Mouse (Mus musculus) neural tube, embryonic 12.5 days (tissue): Measurements from ENCODE around the gene Als2. TPM values are rescaled to one million over a fixed set of nuclear protein-coding genes. Genes with fewer than 3 reads are reported as not detected.

Source experiments
- ATAC-seq: fragments of 200-750 bp; cut with Nextera tagmentation; 2 replicates; pipeline ENCODE4 v1.8.0; 2017; ENCODE audit warnings: low read depth, mild to moderate bottlenecking, moderate TSS enrichment, moderate library complexity; ENCODE audit not compliant: low FRiP score
- H3K27ac ChIP-seq: fragments of 300-500 bp; sonication (generic); 2 replicates; pipeline ENCODE4 v1.5.1; 2016
- H3K27me3 ChIP-seq: fragments of 300-500 bp; sonication (generic); replicated peaks from 2 replicates; pipeline ENCODE4 v1.6.1; 2016; ENCODE audit warnings: mild to moderate bottlenecking
- H3K36me3 ChIP-seq: fragments of 300-500 bp; sonication (generic); 2 replicates; pipeline ENCODE4 v1.6.1; 2016; ENCODE audit warnings: mild to moderate bottlenecking
- H3K4me1 ChIP-seq: fragments of 300-500 bp; sonication (generic); 2 replicates; pipeline ENCODE4 v1.6.1; 2016
- H3K4me2 ChIP-seq: fragments of 300-500 bp; sonication (generic); replicated peaks from 2 replicates; pipeline ENCODE4 v1.6.1; 2016; ENCODE audit warnings: mild to moderate bottlenecking
- H3K4me3 ChIP-seq: fragments of 300-500 bp; sonication (generic); 2 replicates; pipeline ENCODE4 v1.5.1; 2016
- H3K9ac ChIP-seq: fragments of 300-500 bp; sonication (generic); 2 replicates; pipeline ENCODE4 v1.6.1; 2016; ENCODE audit warnings: mild to moderate bottlenecking
- H3K9me3 ChIP-seq: fragments of 300-500 bp; sonication (generic); 2 replicates; pipeline ENCODE4 v1.6.1; 2016; ENCODE audit warnings: mild to moderate bottlenecking
- whole genome bisulfite sequencing: fragments of 180-500 bp; shearing (Covaris S2); methylation state at CpG from one replicate; pipeline ENCODE4 v1.1.7; 2016; 5-methylcytosine and 5-hydroxymethylcytosine counted together
- polyA plus RNA-seq: library from polyadenylated mRNA; unstranded; fragments of >200 nt; fragmentation: Nextera tagmentation; extraction: Ambion mirVana; gene quantifications from 2 replicates; pipeline ENCODE4 v1.2.1, GENCODE M21; 2016

The Als2 gene
- polyA plus RNA-seq, 1 experiment from 2014 or later, result 18.5 TPM

DNA sequence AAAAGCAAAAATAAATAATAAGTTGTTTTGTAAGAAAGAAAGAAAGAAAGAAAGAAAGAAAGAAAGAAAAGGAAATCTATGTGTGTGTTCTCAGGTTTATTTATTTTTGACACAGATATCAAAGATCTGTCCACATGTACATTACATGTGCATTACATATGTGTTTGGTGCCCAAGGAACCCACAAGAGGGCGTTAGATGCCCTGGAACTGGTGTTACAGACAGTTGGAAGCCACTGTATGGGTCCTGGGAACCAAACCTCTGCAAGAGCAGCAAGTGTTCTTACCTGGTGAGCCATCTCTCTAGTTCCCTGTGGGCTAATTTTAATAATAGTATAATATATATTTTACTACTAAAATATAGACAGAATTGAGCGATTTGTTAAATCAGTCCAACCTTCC is 6.7 kb upstream of the Als2 start:
- Histone ChIP-seq H3K27ac (no peak overlapping the region), H3K4me2 (no peak overlapping the region), H3K9ac (no peak overlapping the region), H3K4me3 (no peak overlapping the region), H3K9me3 (peaks cover 6% of the 10 kb centered on the region; the same call in 1 of the 2 replicates), H3K27me3 (no peaks in the 10 kb centered on the region), H3K4me1 (no peaks in the 10 kb centered on the region), H3K36me3 (no peaks in the 10 kb centered on the region)
- ATAC-seq, result no peak
- 64% methylated on average over 2 of the region's 2 CpGs for WGBS

DNA sequence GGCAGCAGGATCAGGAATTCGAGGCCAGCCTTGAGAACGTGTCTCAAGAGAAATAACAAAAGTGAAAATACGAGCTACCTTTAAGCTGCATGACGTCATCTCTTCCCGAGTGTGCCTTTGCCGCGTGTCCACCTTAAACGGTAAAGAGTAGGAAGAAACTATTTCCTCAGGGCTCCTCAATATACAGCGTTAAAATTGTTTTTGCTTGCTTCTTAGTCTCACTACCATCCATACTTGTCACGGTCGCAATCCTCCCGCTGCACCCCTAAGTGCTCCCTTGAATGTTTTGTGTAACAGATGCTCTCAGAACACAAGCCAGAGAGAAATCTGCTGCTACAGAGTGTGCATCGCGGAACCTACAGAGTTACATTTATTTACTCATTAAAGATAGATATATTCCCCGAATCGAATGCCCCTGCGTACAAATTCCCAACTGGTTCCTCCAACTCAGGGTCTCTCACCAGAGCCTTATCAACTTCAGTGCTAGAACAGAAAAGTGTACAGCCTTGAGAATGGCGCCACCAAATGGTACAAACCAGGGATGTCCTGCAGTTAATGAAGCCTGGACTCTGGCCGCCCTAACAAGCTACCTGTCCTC is 682 bp upstream of the Als2 start:
- peak overlapping the region; percentile 75 for H3K4me3 ChIP-seq
- no peaks in the 10 kb centered on the region for H3K4me1 ChIP-seq
- peak overlapping the region; percentile 54 for H3K9ac ChIP-seq
- WGBS, result under 1% methylated on average over 19 of the region's 19 CpGs
- no peaks in the 10 kb centered on the region for H3K27me3 ChIP-seq
- H3K9me3 ChIP-seq, result peaks cover 6% of the 10 kb centered on the region; the same call in 1 of the 2 replicates
- H3K36me3 ChIP-seq, result no peaks in the 10 kb centered on the region
- ATAC-seq, result peak; percentile 42
- peak overlapping the region; percentile 77 for H3K4me2 ChIP-seq
- no peak overlapping the region for H3K27ac ChIP-seq

DNA sequence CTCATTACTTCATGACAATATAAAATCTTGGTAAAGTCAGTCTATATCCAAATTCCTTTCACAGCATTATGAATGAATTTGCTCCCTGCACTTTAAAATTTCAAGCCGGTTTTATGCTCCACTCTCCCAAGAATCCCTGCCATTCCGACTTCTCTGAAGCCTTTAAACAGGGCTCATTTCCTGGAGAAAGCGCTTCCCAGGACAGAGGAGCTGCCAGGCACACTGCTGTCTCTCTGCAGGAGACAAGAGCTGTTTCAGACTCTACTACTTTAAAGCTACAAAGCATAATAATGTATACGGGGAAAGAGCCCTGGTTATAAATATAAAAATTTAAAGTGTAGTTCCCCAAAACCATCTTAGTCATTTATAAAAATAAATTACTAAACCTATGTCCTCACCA is 7.8 kb downstream of the Als2 start:
- H3K36me3 ChIP-seq, result peaks cover 4% of the 10 kb centered on the region; the same call in 1 of the 2 replicates
- 14% methylated on average over 4 of the region's 4 CpGs for WGBS
- no peaks in the 10 kb centered on the region for H3K27me3 ChIP-seq
- H3K9me3 ChIP-seq, result no peaks in the 10 kb centered on the region
- H3K27ac ChIP-seq, result no peak overlapping the region
- no peak for ATAC-seq
- no peak overlapping the region for H3K9ac ChIP-seq
- H3K4me2 ChIP-seq, result no peak overlapping the region
- no peaks in the 10 kb centered on the region for H3K4me1 ChIP-seq
- no peak overlapping the region for H3K4me3 ChIP-seq

DNA sequence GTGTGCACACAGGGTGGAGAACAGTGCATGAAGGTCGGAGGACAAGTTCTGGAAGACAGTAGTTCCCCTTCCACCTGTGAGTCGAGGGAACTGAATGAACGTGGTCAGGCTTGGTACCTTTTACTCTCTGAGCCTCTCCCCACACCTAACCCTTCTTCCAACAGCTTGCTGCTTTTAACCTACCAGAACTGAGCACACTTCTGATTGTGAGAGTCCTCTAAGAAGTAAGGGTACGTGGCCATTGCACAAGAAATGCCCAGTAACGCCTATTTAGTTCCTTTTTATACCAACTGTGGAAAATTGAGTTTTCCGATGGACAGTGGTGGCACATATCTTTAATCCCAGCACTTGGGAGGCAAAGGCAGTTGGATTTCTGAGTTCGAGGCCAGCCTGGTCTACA is 8.5 kb downstream of the Als2 start:
- H3K36me3 ChIP-seq, result peaks cover 4% of the 10 kb centered on the region; the same call in 1 of the 2 replicates
- H3K9me3 ChIP-seq, result no peaks in the 10 kb centered on the region
- no peak overlapping the region for H3K4me3 ChIP-seq
- H3K27ac ChIP-seq, result no peak overlapping the region
- no peaks in the 10 kb centered on the region for H3K27me3 ChIP-seq
- H3K9ac ChIP-seq, result no peak overlapping the region
- H3K4me2 ChIP-seq, result no peak overlapping the region
- H3K4me1 ChIP-seq, result no peaks in the 10 kb centered on the region
- ATAC-seq, result no peak
- 84% methylated on average over 7 of the region's 7 CpGs for WGBS

DNA sequence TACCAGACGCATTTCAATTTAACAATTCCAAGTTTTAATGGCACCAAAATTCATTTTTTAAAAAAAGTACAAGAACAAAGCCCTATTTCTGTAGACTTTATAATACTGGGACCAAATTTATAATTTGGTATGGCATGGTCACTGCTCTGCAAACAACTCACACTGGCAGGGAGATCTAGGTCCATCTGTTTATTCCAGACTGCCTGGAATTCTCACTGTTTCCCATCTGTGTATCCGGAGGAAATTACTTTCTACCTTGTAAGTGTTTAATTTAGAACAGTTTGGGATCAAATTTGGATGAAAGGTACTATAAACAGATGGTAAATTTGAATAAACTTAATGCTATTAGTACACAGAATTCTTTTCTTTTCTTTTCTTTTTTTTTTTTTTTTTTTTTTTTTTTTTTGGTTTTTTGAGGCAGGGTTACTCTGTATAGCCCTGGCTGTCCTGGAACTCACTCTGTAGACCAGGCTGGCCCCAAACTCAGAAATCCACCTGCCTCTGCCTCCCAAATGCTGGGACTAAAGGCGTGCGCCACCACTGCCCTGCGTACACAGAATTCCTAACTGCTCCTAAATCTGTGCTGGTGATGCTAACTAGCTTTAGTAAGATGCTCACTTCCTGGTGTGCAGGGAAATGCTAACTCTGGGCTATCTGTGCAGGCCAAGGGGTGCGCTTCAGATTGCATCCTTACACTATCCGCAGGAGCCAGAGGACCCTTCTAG is 14.8 kb downstream of the Als2 start:
- no peaks in the 10 kb centered on the region for H3K9me3 ChIP-seq
- no peak overlapping the region for H3K4me3 ChIP-seq
- no peaks in the 10 kb centered on the region for H3K27me3 ChIP-seq
- H3K4me1 ChIP-seq, result no peaks in the 10 kb centered on the region
- H3K36me3 ChIP-seq, result no peaks in the 10 kb centered on the region
- no peak overlapping the region for H3K27ac ChIP-seq
- H3K4me2 ChIP-seq, result no peak overlapping the region
- H3K9ac ChIP-seq, result no peak overlapping the region
- 95% methylated on average over 7 of the region's 7 CpGs for WGBS
- ATAC-seq, result no peak

DNA sequence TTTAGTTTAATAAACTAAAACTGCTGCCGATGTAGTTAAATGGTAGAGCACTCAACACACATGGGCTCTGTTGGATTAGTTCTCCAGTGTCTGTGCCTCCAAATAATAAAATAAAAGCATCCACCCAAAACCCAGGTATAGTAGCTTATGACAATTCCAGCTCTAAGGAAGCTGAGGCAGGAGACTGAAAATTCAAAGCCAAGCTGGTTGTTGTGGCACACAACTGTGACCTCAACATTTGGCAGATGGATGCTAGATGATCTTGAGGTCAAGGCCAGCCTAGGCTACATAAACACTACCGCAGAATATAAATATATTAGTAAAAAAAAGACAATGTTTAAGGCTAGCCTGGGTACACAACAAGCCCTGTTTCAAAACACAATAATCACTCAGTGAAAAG is 15.4 kb downstream of the Als2 start:
- H3K4me2 ChIP-seq, result no peak overlapping the region
- peaks cover under 1% of the 10 kb centered on the region; the same call in 1 of the 2 replicates for H3K36me3 ChIP-seq
- H3K4me3 ChIP-seq, result no peak overlapping the region
- ATAC-seq, result no peak
- no peak overlapping the region for H3K9ac ChIP-seq
- no peaks in the 10 kb centered on the region for H3K27me3 ChIP-seq
- H3K4me1 ChIP-seq, result no peaks in the 10 kb centered on the region
- no peak overlapping the region for H3K27ac ChIP-seq
- H3K9me3 ChIP-seq, result no peaks in the 10 kb centered on the region
- WGBS, result 94% methylated on average over 2 of the region's 2 CpGs

DNA sequence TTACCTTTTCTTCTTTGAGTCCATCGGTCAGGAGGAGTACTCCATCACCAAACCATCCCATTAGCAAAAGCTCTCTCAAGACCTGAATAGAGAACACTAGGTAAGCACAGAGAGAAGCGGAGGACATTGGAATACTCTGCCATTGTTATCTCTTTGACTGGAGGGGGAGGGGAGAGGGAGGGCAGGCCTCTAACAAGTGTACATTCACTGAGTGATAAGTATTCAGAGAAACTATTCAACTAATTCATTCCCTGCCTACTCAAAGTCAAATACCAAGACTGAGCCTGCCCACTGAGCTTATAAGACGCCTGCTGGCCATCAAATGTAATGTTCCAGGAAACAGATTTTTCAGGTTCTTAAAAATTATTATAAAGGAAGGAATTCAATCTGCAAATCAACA is 16.7 kb downstream of the Als2 start:
- 67% methylated on average over 3 of the region's 3 CpGs for WGBS
- H3K4me3 ChIP-seq, result no peak overlapping the region
- no peaks in the 10 kb centered on the region for H3K4me1 ChIP-seq
- H3K9ac ChIP-seq, result no peak overlapping the region
- H3K36me3 ChIP-seq, result peaks cover 4% of the 10 kb centered on the region
- ATAC-seq, result no peak
- no peak overlapping the region for H3K4me2 ChIP-seq
- no peaks in the 10 kb centered on the region for H3K27me3 ChIP-seq
- no peaks in the 10 kb centered on the region for H3K9me3 ChIP-seq
- no peak overlapping the region for H3K27ac ChIP-seq

DNA sequence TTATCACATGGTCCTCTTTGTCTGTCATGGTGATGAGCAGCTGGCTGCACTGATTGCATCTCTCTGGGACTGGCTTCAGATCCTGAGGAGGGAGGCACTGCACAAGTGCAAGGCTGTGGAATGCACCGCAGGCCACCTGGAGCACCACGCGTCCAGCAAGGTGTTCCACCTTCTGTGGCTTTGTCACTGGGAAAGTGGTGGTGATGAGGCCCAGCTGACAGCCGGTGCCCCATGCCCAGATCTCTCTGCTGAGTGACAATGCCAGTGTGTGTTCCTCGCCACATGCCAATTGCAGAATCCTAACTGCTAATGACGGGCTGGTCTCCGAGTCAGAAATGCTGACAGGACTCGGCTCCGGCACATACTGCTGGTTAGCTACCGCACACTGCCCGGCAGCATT is 21.6 kb downstream of the Als2 start:
- Histone ChIP-seq H3K4me1 (no peaks in the 10 kb centered on the region), H3K4me3 (no peak overlapping the region), H3K27ac (no peak overlapping the region), H3K36me3 (peaks cover 18% of the 10 kb centered on the region), H3K9me3 (no peaks in the 10 kb centered on the region), H3K9ac (no peak overlapping the region), H3K27me3 (no peaks in the 10 kb centered on the region), H3K4me2 (no peak overlapping the region)
- 94% methylated on average over 11 of the region's 11 CpGs for WGBS
- no peak for ATAC-seq

DNA sequence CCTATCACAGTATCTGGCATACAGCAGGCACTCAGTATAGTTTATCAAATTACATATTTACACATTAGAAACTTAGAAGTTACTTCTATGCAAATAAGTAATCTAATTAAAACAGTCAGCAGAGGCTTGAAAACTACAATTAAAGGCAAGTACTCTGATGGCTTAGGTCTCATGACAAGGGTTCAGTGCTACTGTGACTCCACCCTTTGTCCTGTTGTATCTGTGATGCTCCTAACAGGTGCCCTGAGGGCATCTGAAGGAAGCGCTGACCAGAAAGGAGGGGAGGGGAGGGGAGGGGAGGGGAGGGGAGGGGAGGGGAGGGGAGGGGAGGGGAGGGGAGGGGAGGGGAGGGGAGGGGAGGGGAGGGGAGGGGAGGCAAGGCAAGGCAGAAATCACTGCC is 24.1 kb downstream of the Als2 start:
- Histone ChIP-seq H3K9me3 (no peaks in the 10 kb centered on the region), H3K27ac (no peak overlapping the region), H3K27me3 (no peaks in the 10 kb centered on the region), H3K4me2 (no peak overlapping the region), H3K4me3 (no peak overlapping the region), H3K4me1 (no peaks in the 10 kb centered on the region), H3K9ac (no peak overlapping the region), H3K36me3 (peaks cover 28% of the 10 kb centered on the region)
- ATAC-seq, result no peak
- WGBS, result 83% methylated on average over 1 of the region's 1 CpGs

DNA sequence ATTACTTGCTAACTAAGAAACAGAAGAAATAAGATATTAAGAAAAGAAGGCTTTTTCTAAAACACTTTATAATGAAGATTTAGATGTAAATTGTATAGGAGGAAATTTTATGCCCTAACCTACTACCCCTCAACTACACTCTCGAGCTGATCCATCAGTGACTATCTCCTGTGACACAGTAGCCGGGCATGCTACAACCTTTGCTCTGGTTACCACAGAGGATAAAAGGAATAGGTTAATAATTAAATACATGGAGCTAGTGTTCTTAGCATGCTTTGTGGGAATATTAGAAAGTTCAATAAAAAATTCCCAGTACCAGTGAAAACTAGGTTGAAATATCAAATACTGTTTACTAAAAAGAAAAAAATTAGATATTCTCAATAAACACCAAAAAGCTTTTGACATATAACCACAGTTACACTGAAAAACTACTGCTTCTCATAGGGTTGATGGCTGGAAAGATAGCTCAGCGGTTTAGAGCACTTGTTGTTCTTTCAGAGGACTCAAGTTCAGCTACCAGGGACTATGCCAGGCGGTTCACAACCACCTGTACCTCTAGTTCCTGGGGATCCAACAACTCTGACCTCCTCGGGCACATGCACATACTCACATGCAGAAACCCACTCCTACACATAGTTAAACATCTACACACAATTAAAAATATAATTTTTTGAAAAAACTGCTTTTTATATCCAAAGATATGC is 24.8 kb downstream of the Als2 start:
- Histone ChIP-seq H3K27ac (no peak overlapping the region), H3K36me3 (peaks cover 28% of the 10 kb centered on the region), H3K4me1 (no peaks in the 10 kb centered on the region), H3K4me2 (no peak overlapping the region), H3K4me3 (no peak overlapping the region), H3K9me3 (no peaks in the 10 kb centered on the region), H3K27me3 (no peaks in the 10 kb centered on the region), H3K9ac (no peak overlapping the region)
- WGBS, result 70% methylated on average over 5 of the region's 5 CpGs
- ATAC-seq, result no peak

DNA sequence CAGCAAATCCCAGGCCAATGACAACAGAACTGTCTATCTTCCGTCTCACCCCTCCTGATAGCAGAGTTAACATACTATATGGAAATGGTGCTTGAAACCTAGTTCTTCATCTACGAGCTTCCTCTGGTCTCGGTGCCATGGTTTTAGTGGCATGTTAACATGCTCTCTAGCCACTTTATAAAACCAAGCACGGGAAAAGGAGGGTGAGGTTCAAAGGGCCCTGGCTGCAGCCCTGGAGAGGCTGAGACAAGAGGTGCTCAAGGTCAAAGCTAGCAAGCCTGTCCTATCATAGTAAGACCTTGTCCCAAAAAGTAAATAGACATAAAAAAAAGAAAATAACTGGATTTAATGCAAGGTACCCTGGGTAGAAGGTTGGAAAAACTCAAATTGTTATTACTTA is 25.4 kb downstream of the Als2 start:
- H3K4me1 ChIP-seq, result no peaks in the 10 kb centered on the region
- H3K4me3 ChIP-seq, result no peak overlapping the region
- peaks cover 28% of the 10 kb centered on the region for H3K36me3 ChIP-seq
- WGBS, result 83% methylated on average over 4 of the region's 4 CpGs
- H3K27me3 ChIP-seq, result no peaks in the 10 kb centered on the region
- ATAC-seq, result no peak
- H3K27ac ChIP-seq, result no peak overlapping the region
- no peak overlapping the region for H3K9ac ChIP-seq
- H3K4me2 ChIP-seq, result no peak overlapping the region
- no peaks in the 10 kb centered on the region for H3K9me3 ChIP-seq

DNA sequence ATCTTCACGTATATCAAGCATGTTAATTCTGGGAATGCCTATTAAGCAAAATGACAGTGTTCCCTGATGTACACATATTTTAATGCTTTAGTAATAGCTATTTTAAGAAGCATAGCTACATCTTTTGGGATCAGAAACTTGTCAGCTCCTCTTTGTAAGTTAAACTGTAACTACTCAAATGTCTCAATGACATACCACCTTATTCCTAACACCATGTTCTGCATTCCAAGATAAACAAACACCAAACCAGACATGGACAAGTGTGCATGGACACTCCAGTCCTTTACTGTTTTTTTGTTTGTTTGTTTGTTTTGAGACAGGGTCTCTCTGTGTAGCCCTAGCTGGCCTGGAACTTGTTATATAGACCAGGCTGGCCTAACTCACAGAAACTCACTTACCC is 28.7 kb downstream of the Als2 start:
- Histone ChIP-seq H3K9ac (no peak overlapping the region), H3K9me3 (no peaks in the 10 kb centered on the region), H3K4me2 (no peak overlapping the region), H3K4me1 (no peaks in the 10 kb centered on the region), H3K27me3 (no peaks in the 10 kb centered on the region), H3K4me3 (no peak overlapping the region), H3K27ac (no peak overlapping the region), H3K36me3 (peaks cover 19% of the 10 kb centered on the region)
- whole genome bisulfite sequencing, result 91% methylated on average over 1 of the region's 1 CpGs
- no peak for ATAC-seq
